Comparison of ENCODE assay signal across 22 mouse cellular contexts in genomic region chr2:71483717-71484066, GRCm38 (mm10). TPM values are rescaled to one million over a fixed set of nuclear protein-coding genes. Genes with fewer than 3 reads are reported as not detected.
DNase-seq lines count a peak whose midpoint lies in the region; ATAC-seq and TF ChIP-seq lines count a peak whose summit lies in the region.
"Had no signal": no experiment of that assay in that cellular context is flagged by ENCODE, and none has a peak within 500 bp of the region (broad histone marks: within the 10 kb centered on the region; RNA-seq: fewer than 3 reads in every experiment).

No protein-coding gene starts in this region.

- H3K36me3 ChIP-seq in embryonic facial prominence, embryonic 12.5 days: no peaks in the 10 kb centered on the region
- H3K36me3 ChIP-seq in forebrain, embryonic 15.5 days: no peaks in the 10 kb centered on the region
- H3K36me3 ChIP-seq: hindbrain, embryonic 10.5 days; neural tube, embryonic 13.5 days; stomach, embryonic 15.5 days had no signal

- H3K4me2 ChIP-seq in embryonic facial prominence, embryonic 12.5 days (replicated peaks): no peak overlapping the region
- no peak overlapping the region for H3K4me2 ChIP-seq in forebrain, embryonic 15.5 days (replicated peaks)
- H3K4me2 ChIP-seq: neural tube, embryonic 13.5 days; stomach, embryonic 15.5 days had no signal

- no peaks in the 10 kb centered on the region for H3K27me3 ChIP-seq in embryonic facial prominence, embryonic 12.5 days
- no peaks in the 10 kb centered on the region for H3K27me3 ChIP-seq in forebrain, embryonic 15.5 days
- H3K27me3 ChIP-seq: megakaryocyte, embryonic 14.5 days; neural tube, embryonic 13.5 days; stomach, embryonic 15.5 days had no signal

- no peak for ATAC-seq in embryonic facial prominence, embryonic 12.5 days (ENCODE audit: insufficient number of reproducible peaks, insufficient read depth, low FRiP score, low TSS enrichment)
- ATAC-seq in forebrain, embryonic 15.5 days (replicated peaks): peak; percentile 46; the same call in 1 of the 2 replicates
- ATAC-seq in erythroid progenitor cell, adult 5-6 weeks (replicated peaks; ENCODE audit: low FRiP score, poor library complexity, severe bottlenecking): no peak
- ATAC-seq: intestine, embryonic 16.5 days; liver, postnatal 0 days had no signal

- peak overlapping the region; percentile 43; the same call in 1 of the 2 replicates for H3K27ac ChIP-seq in layer of hippocampus, adult 2 months
- H3K27ac ChIP-seq in embryonic facial prominence, embryonic 12.5 days: peak overlapping the region; percentile 56
- H3K27ac ChIP-seq in forebrain, embryonic 15.5 days (replicated peaks): no peak overlapping the region
- H3K27ac ChIP-seq: hindbrain, embryonic 10.5 days; neural tube, embryonic 13.5 days; stomach, embryonic 15.5 days had no signal

- no peaks in the 10 kb centered on the region for H3K9me3 ChIP-seq in embryonic facial prominence, embryonic 12.5 days
- no peaks in the 10 kb centered on the region for H3K9me3 ChIP-seq in forebrain, embryonic 15.5 days
- H3K9me3 ChIP-seq: hindbrain, embryonic 10.5 days; neural tube, embryonic 13.5 days; stomach, embryonic 15.5 days had no signal

- DNase-seq in embryo, embryonic 10 days (ENCODE audit: low spot score): peak; percentile 32
- no peak for DNase-seq in embryo, embryonic 11 days
- no peak for DNase-seq in layer of hippocampus, adult 2 months (ENCODE audit: low spot score in 2 of 2)
- DNase-seq in layer of hippocampus, adult 9-11 months: no peak
- DNase-seq in left cerebral cortex, adult 8-10 months (ENCODE audit: low spot score in 2 of 2): no peak
- DNase-seq: adrenal gland, adult 2 months; cerebellum, adult 2 months; cerebellum, postnatal 36 days; gastrocnemius, postnatal 25 days; left cerebral cortex, postnatal 4 days; liver, postnatal 0 days; thymus, adult 18-20 months had no signal

- no peak for TF ChIP-seq CTCF in layer of hippocampus, adult 2 months (conservative IDR thresholded peaks at IDR 0.05)

- WGBS in embryonic facial prominence, embryonic 12.5 days: 18% methylated on average over 5 of the region's 5 CpGs
- WGBS in forebrain, embryonic 15.5 days: 13% methylated on average over 5 of the region's 5 CpGs

- peaks cover 25% of the 10 kb centered on the region for H3K4me1 ChIP-seq in embryonic facial prominence, embryonic 12.5 days
- peaks cover 18% of the 10 kb centered on the region for H3K4me1 ChIP-seq in forebrain, embryonic 15.5 days
- H3K4me1 ChIP-seq: megakaryocyte, embryonic 14.5 days; stomach, embryonic 15.5 days had no signal

- H3K4me3 ChIP-seq in layer of hippocampus, adult 2 months: no peak overlapping the region
- no peak overlapping the region for H3K4me3 ChIP-seq in embryonic facial prominence, embryonic 12.5 days
- no peak overlapping the region for H3K4me3 ChIP-seq in forebrain, embryonic 15.5 days
- H3K4me3 ChIP-seq: hindbrain, embryonic 10.5 days; megakaryocyte, embryonic 14.5 days; neural tube, embryonic 13.5 days; stomach, embryonic 15.5 days had no signal

- no peak overlapping the region for H3K9ac ChIP-seq in embryonic facial prominence, embryonic 12.5 days
- H3K9ac ChIP-seq in forebrain, embryonic 15.5 days (replicated peaks): no peak overlapping the region
- H3K9ac ChIP-seq: liver, postnatal 0 days; neural tube, embryonic 13.5 days; stomach, embryonic 15.5 days had no signal

RNA-seq across cellular contexts. Expression of gene Metap1d, which starts 30.6 kb away (rescaled TPM):
- total RNA-seq in layer of hippocampus, adult 2 months (2021): 10 to 100 TPM; 24.0 to 25.7 TPM
- 46.8 and 48.7 TPM in 2 replicates for polyA plus RNA-seq in embryonic facial prominence, embryonic 12.5 days (2016; fragmentation: Nextera tagmentation; extraction: Ambion mirVana)
- 37.9 and 40.6 TPM in 2 replicates for polyA plus RNA-seq in forebrain, embryonic 15.5 days (2015; fragmentation: Nextera tagmentation; extraction: Ambion mirVana)
- 10 to 100 TPM; 15.4 to 20.3 (median 19.7) TPM for total RNA-seq in left cerebral cortex, adult 8-10 months (2022)
- total RNA-seq in erythroid progenitor cell, adult 5-6 weeks (2015; ENCODE audit: low replicate concordance): 13.0 and 20.9 TPM in 2 replicates
- 14.0 and 17.0 TPM in 2 replicates for total RNA-seq in erythroid progenitor cell, adult 5-6 weeks (2017; ENCODE audit: low replicate concordance)

RNA-seq across cellular contexts. Expression of gene Dlx1, which starts 44.2 kb away (rescaled TPM):
- 10 to 100 TPM; 15.4 to 17.5 TPM for total RNA-seq in layer of hippocampus, adult 2 months (2021)
- polyA plus RNA-seq in embryonic facial prominence, embryonic 12.5 days (2016; fragmentation: Nextera tagmentation; extraction: Ambion mirVana): 65.4 and 87.0 TPM in 2 replicates
- 284 and 297 TPM in 2 replicates for polyA plus RNA-seq in forebrain, embryonic 15.5 days (2015; fragmentation: Nextera tagmentation; extraction: Ambion mirVana)
- 10 to 100 TPM; 17.8 to 23.6 (median 19.4) TPM for total RNA-seq in left cerebral cortex, adult 8-10 months (2022)
- total RNA-seq in erythroid progenitor cell, adult 5-6 weeks (2015; ENCODE audit: low replicate concordance): 2.2 TPM in 1 of 2 replicates, not detected in the other
- total RNA-seq in erythroid progenitor cell, adult 5-6 weeks (2017; ENCODE audit: low replicate concordance): not detected in 2 replicates
- total RNA-seq: liver, adult 2 months had no signal
- polyA plus RNA-seq: kidney, embryonic 16.5 days; liver, adult 2 months had no signal

Comparison
In these comparisons a context has a peak if more than half of its experiments do, and no peak if none do; other contexts are left out.
1. RNA of gene Dlx1, which starts 44.2 kb away (total RNA-seq): 17.8 to 23.6 TPM in left cerebral cortex, adult 8-10 months and 15.4 to 17.5 TPM in layer of hippocampus, adult 2 months; 2.2 TPM in erythroid progenitor cell, adult 5-6 weeks; every median in the first group is over 4 times any median in the second.